9 mouse cellular contexts compared by ENCODE assay signal in the genomic region with DNA sequence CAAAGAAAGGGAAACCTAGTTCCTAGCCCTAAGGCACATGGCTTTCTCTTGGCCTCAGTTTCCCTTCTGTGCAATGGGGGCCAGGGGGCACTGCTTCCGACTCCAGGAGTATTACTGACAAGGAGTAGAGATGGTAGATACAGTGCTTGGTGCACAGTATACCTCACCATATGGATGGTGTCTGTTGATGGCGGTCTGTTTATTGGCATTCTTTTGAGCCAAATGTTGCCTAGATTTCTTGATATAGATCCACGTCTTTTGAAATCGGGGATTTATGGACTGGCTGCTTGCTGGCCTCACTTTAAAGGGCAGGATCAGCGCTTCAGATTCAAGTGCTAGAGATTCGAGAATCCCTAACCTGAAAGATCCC. TPM values are rescaled to one million over a fixed set of nuclear protein-coding genes. Genes with fewer than 3 reads are reported as not detected.
DNase-seq lines count a peak whose midpoint lies in the region; ATAC-seq and TF ChIP-seq lines count a peak whose summit lies in the region.
"Had no signal": no experiment of that assay in that cellular context is flagged by ENCODE, and none has a peak within 500 bp of the region (broad histone marks: within the 10 kb centered on the region; RNA-seq: fewer than 3 reads in every experiment).

No protein-coding gene starts in this region.

- no peaks in the 10 kb centered on the region for H3K27me3 ChIP-seq in C2C12 (ENCODE audit: control insufficient read depth, insufficient read depth, insufficient read length)
- peaks cover 64% of the 10 kb centered on the region for H3K27me3 ChIP-seq in hindbrain, embryonic 10.5 days (ENCODE audit: insufficient read depth, poor library complexity, severe bottlenecking)
- peaks cover 23% of the 10 kb centered on the region for H3K27me3 ChIP-seq in liver, postnatal 0 days (ENCODE audit: insufficient read depth, low read length)

- H3ac ChIP-seq in C2C12 (ENCODE audit: control insufficient read depth, insufficient read length, low read depth) = peak overlapping the region; percentile 14

- peak overlapping the region; percentile 57 for H3K4me2 ChIP-seq in liver, postnatal 0 days (ENCODE audit: low read depth, low read length)

- intact Hi-C loops in gastrocnemius, adult 2 months (cut with DNase I) = loop anchor here (1.0 to 5.0 kb wide), 4 partner anchors 18 to 43 kb away; a partner anchor contains a TSS
- intact Hi-C loops in left cerebral cortex, postnatal 10 days (cut with DNase I) = no loop called here

- H3K36me3 ChIP-seq in C2C12 (ENCODE audit: control insufficient read depth, insufficient read depth) = peaks cover 6% of the 10 kb centered on the region
- H3K36me3 ChIP-seq in hindbrain, embryonic 10.5 days = no peaks in the 10 kb centered on the region
- no peaks in the 10 kb centered on the region for H3K36me3 ChIP-seq in liver, postnatal 0 days (replicated peaks; ENCODE audit: insufficient read depth, low read length)

- no peak for ATAC-seq in liver, postnatal 0 days

- no peak for TF ChIP-seq EP300 in liver, postnatal 0 days (IDR thresholded peaks at IDR 0.05; ENCODE audit: low read depth)

- no peak for DNase-seq in gastrocnemius, adult 2 months
- DNase-seq in gastrocnemius, adult 8-10 months (ENCODE audit: low spot score in 2 of 2) = no peak
- DNase-seq in hindbrain, embryonic 10.5 days (ENCODE audit: low spot score) = no peak
- no peak for DNase-seq in liver, postnatal 0 days
- no peak for DNase-seq in adrenal gland, postnatal 36 days
- DNase-seq in left cerebral cortex, postnatal 10 days (ENCODE audit: extremely low spot score in 1 of 2, low spot score in 2 of 2) = no peak
- DNase-seq in Muller cell, postnatal 12 days (ENCODE audit: inconsistent ontology term) = no peak

- WGBS in hindbrain, embryonic 10.5 days = 62% methylated on average over 6 of the region's 6 CpGs
- whole genome bisulfite sequencing in liver, postnatal 0 days (ENCODE audit: insufficient replicate concordance) = 62% methylated on average over 6 of the region's 6 CpGs

- no peak for TF ChIP-seq CTCF in gastrocnemius, adult 2 months (IDR thresholded peaks at IDR 0.05)
- no peak for TF ChIP-seq CTCF in C2C12 (IDR thresholded peaks at IDR 0.05; ENCODE audit: control insufficient read depth, insufficient read depth, insufficient read length)
- no peak for TF ChIP-seq CTCF in liver, postnatal 0 days (IDR thresholded peaks at IDR 0.05; ENCODE audit: low read depth)

- H3K79me3 ChIP-seq in C2C12 (ENCODE audit: low read depth) = peaks cover 2% of the 10 kb centered on the region

- H3K4me3 ChIP-seq in gastrocnemius, adult 2 months = peak overlapping the region; percentile 63
- no peak overlapping the region for H3K4me3 ChIP-seq in C2C12 (ENCODE audit: insufficient read depth, poor library complexity, severe bottlenecking)
- peak overlapping the region; percentile 41 for H3K4me3 ChIP-seq in hindbrain, embryonic 10.5 days
- H3K4me3 ChIP-seq in liver, postnatal 0 days (ENCODE audit: low read depth, low read length) = no peak overlapping the region

- peaks cover 22% of the 10 kb centered on the region for H3K79me2 ChIP-seq in C2C12 (ENCODE audit: control insufficient read depth, insufficient read depth)

- peak overlapping the region; percentile 82 for H3K27ac ChIP-seq in gastrocnemius, adult 2 months
- H3K27ac ChIP-seq in hindbrain, embryonic 10.5 days = peak overlapping the region; percentile 87
- H3K27ac ChIP-seq in liver, postnatal 0 days (ENCODE audit: low read depth) = peak overlapping the region; percentile 72; the same call in 1 of the 2 replicates
- H3K27ac ChIP-seq: macrophage had no signal

- H3K9me3 ChIP-seq in hindbrain, embryonic 10.5 days = no peaks in the 10 kb centered on the region
- no peaks in the 10 kb centered on the region for H3K9me3 ChIP-seq in liver, postnatal 0 days (ENCODE audit: low read length)

- H3K4me1 ChIP-seq in hindbrain, embryonic 10.5 days (replicated peaks) = peaks cover 100% of the 10 kb centered on the region
- H3K4me1 ChIP-seq in liver, postnatal 0 days (ENCODE audit: insufficient read depth) = peaks cover 14% of the 10 kb centered on the region; the same call in 1 of the 2 replicates

- no peak overlapping the region for H3K9ac ChIP-seq in liver, postnatal 0 days (replicated peaks)

TF ChIP-seq in C2C12, 6 proteins besides CTCF, POLR2A, EP300 and RAD21:
- no peak for TF ChIP-seq USF1 (IDR thresholded peaks at IDR 0.05; ENCODE audit: low read depth)
- no peak for TF ChIP-seq MYOG (IDR thresholded peaks at IDR 0.05; ENCODE audit: control insufficient read depth, extremely low read depth, insufficient read length)
- no peak for TF ChIP-seq MAX (IDR thresholded peaks at IDR 0.05)
TF ChIP-seq in C2C12: peak in this region for 0.

RNA-seq across cellular contexts. Expression of a gene that starts 18.0 kb away (rescaled TPM):
- 1 to 10 TPM; 3.3 to 9.2 TPM for total RNA-seq in gastrocnemius, adult 2 months (2021)
- total RNA-seq in gastrocnemius, adult 8-10 months (2022) = 1 to 10 TPM; 2.5 to 3.6 (median 3.2) TPM
- polyA plus RNA-seq in C2C12 (2012; fragmentation: generic; extraction: Trizol) = 34.4 TPM
- polyA plus RNA-seq in hindbrain, embryonic 10.5 days (2016; fragmentation: Nextera tagmentation; extraction: Ambion mirVana) = 15.9 and 16.6 TPM in 2 replicates
- polyA plus RNA-seq in liver, postnatal 0 days (2015; fragmentation: Nextera tagmentation; extraction: Ambion mirVana) = 0.96 and 1.3 TPM in 2 replicates
- total RNA-seq in adrenal gland, postnatal 36 days (2021) = 1 to 10 TPM; 3.1 to 3.2 TPM
- total RNA-seq in left cerebral cortex, postnatal 10 days (2021) = 1 to 10 TPM; 1.1 to 1.7 TPM
- polyA plus RNA-seq: macrophage had no signal

Comparison
In these comparisons a context has a peak if more than half of its experiments do, and no peak if none do; other contexts are left out.
1. H3K4me3 ChIP-seq: peak in gastrocnemius, adult 2 months (single experiment) and hindbrain, embryonic 10.5 days (single experiment); none in C2C12 (single experiment) and liver, postnatal 0 days (single experiment).
2. Peak in every context shown above with its lines, with median percentiles within 50 percentile points of each other: H3K27ac ChIP-seq.